Mouse (Mus musculus): ENCODE data around the gene Kcnc1.

The Kcnc1 gene

GRCm38 (mm10) chr7:46396231-46396927 lies at the start of gene Kcnc1:
Gene Kcnc1 (plus strand): TSS chr7:46396497.
- DNase-seq (ENCODE audit: extremely low read depth, low read depth) = no peak

- DNase-seq (ENCODE audit: extremely low read depth, low read depth) = no peak
Measured at GRCm38 (mm10) chr7:46347692-46348091, 48.6 kb upstream of the Kcnc1 start.

- no peak for DNase-seq (ENCODE audit: extremely low read depth, low read depth)
Measured at GRCm38 (mm10) chr7:46348813-46349212, 47.5 kb upstream of the Kcnc1 start.

- peak; percentile 79 for DNase-seq (ENCODE audit: extremely low read depth, low read depth)
Measured at GRCm38 (mm10) chr7:46350119-46350702, 46.1 kb upstream of the Kcnc1 start.

GRCm38 (mm10) chr7:46352748-46353147 lies 43.5 kb upstream of the Kcnc1 start:
- DNase-seq (ENCODE audit: extremely low read depth, low read depth) = no peak

GRCm38 (mm10) chr7:46353216-46353615 lies 43.1 kb upstream of the Kcnc1 start:
- no peak for DNase-seq (ENCODE audit: extremely low read depth, low read depth)

- no peak for DNase-seq (ENCODE audit: extremely low read depth, low read depth)
Measured at GRCm38 (mm10) chr7:46353875-46354274, 42.4 kb upstream of the Kcnc1 start.

- no peak for DNase-seq (ENCODE audit: extremely low read depth, low read depth)
Measured at GRCm38 (mm10) chr7:46361776-46362175, 34.5 kb upstream of the Kcnc1 start.

GRCm38 (mm10) chr7:46364154-46364553 lies 32.1 kb upstream of the Kcnc1 start:
- DNase-seq (ENCODE audit: extremely low read depth, low read depth) = no peak

GRCm38 (mm10) chr7:46365810-46366209 lies 30.5 kb upstream of the Kcnc1 start:
- no peak for DNase-seq (ENCODE audit: extremely low read depth, low read depth)

- no peak for DNase-seq (ENCODE audit: extremely low read depth, low read depth)
Measured at GRCm38 (mm10) chr7:46371104-46371503, 25.2 kb upstream of the Kcnc1 start.

GRCm38 (mm10) chr7:46376172-46377007 lies 19.9 kb upstream of the Kcnc1 start, which contains the start of gene Myod1:
Gene Myod1 (plus strand): TSS chr7:46376474.
- DNase-seq (ENCODE audit: extremely low read depth, low read depth) = no peak

- no peak for DNase-seq (ENCODE audit: extremely low read depth, low read depth)
Measured at GRCm38 (mm10) chr7:46377008-46377346, 19.3 kb upstream of the Kcnc1 start.

GRCm38 (mm10) chr7:46378123-46378522 lies 18.2 kb upstream of the Kcnc1 start:
- no peak for DNase-seq (ENCODE audit: extremely low read depth, low read depth)

GRCm38 (mm10) chr7:46378983-46379382 lies 17.3 kb upstream of the Kcnc1 start:
- peak; percentile 30 for DNase-seq (ENCODE audit: extremely low read depth, low read depth)

GRCm38 (mm10) chr7:46380625-46381024 lies 15.7 kb upstream of the Kcnc1 start:
- DNase-seq (ENCODE audit: extremely low read depth, low read depth) = no peak

- DNase-seq (ENCODE audit: extremely low read depth, low read depth) = no peak
Measured at GRCm38 (mm10) chr7:46387430-46387829, 8.9 kb upstream of the Kcnc1 start.

- DNase-seq (ENCODE audit: extremely low read depth, low read depth) = no peak
Measured at GRCm38 (mm10) chr7:46389456-46390085, 6.7 kb upstream of the Kcnc1 start.

GRCm38 (mm10) chr7:46390226-46390625 lies 6.1 kb upstream of the Kcnc1 start:
- DNase-seq (ENCODE audit: extremely low read depth, low read depth) = no peak

GRCm38 (mm10) chr7:46391701-46392100 lies 4.6 kb upstream of the Kcnc1 start:
- DNase-seq (ENCODE audit: extremely low read depth, low read depth) = no peak

- peak; percentile 20 for DNase-seq (ENCODE audit: extremely low read depth, low read depth)
Measured at GRCm38 (mm10) chr7:46393116-46393515, 3.2 kb upstream of the Kcnc1 start.

Measured in MEL-GATA-1-ER (cell line).